Mouse (Mus musculus): Measurements from ENCODE around the gene Depdc1b.

Depdc1b gene

DNA sequence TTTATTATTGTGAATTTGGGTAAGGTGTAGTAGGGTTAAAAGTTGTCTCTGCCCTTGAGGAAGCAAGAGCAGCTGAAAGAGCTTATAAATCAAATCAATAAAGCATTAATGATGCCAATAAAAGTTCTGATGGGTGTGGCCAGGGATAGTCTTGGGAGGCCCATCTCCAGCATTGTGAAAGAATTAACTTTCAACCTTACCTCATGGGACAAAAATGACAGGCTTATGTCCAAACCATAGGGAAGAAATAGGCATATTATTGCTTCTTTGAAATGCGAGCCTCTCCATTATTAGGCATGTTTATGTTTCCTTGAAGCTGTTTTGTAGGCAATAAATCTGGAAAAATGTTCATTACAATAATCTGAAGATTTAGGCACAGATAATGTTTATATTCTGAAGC, 122.9 kb downstream of the Depdc1b start:
- no peak for DNase-seq (ENCODE audit: low spot score in 2 of 2)

DNA sequence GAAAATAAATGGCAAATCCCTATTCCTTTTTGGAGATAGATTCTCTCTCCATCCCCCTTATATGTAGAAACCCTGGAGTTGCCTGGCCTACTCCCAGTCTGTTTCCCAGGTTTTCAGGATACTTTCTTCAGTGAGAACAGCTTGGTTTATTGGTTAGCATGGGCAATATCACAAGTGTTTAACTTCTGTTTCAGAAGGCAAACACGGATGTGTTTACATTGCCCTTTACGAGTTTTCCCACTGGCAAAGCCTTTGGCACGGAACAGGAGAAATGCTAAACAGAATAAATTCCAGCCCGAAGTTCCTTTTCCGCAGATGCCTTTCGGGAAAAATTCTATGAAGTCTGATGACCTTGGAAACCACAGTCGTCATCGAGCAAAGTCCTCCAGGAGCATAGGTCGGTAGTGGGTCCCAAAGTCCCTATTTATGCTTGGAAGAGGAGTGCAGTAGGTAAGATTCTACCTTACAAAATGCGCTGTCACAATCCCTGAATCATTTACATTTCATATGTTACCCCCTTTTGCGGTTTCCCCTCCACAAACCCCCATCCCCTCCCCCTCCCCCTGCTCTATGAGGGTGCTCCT, 132.3 kb downstream of the Depdc1b start:
- no peak for DNase-seq (ENCODE audit: low spot score in 2 of 2)

GRCm38 (mm10) chr13:108449116-108450097, 133.3 kb downstream of the Depdc1b start, which contains the start of gene Pde4d:
TSS of gene Pde4d (plus strand) at chr13:108449948.
- no peak for DNase-seq (ENCODE audit: low spot score in 2 of 2)

GRCm38 (mm10) chr13:108451122-108451521, 135.0 kb downstream of the Depdc1b start:
- no peak for DNase-seq (ENCODE audit: low spot score in 2 of 2)

DNA sequence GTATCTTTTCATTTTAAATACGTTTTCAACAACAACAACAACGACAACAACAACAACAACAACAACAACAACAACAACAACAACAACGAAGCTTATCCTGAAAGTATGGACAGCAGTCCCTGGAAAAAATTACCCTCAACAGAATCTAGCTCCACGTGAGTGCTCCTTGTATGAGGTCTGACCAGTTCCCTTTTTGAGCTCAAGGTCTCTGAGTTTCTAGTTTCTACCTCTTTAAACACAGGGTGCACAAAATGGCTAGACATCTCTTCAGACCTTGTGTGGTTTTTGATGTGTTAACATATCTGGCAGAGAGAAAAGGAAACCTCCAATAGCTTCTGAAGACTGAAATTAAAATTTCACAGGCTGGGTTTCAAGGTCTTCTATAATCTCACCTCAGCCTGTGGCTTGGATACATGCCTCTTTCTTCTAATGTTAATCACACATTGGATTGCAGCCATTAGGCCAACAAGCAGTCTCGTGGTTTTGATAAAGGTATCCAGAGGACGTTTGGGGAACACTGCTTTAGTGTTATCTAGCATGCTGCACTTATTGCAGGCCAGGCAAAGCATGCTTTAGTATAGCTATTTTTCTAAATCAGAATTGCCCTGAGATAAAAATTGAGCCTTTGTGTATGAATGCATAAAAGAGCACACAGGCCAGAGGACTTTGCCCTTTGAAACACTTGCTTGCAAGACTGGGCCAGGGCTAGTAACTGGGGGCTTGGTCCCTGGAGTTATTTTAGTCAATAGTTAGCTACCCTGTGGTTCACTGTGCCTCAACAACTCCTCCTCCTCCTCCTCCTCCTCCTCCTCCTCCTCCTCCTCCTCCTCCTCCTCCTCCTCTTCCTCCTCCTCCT, 137.2 kb downstream of the Depdc1b start:
- no peak for DNase-seq (ENCODE audit: low spot score in 2 of 2)
